Mouse (Mus musculus): ENCODE data around the gene Zfp846.
"Not testable (repeated sequence)": the region's sequence is repeated elsewhere in the genome, so short reads cannot be mapped to it uniquely, and the experiment has no call there.

Zfp846 gene

GRCm38 (mm10) chr9:20581175-20581634 is at the start of gene Zfp846:
Zfp846 (plus strand) TSS chr9:20581291.
- peak; percentile 93 to 95 for DNase-seq (ENCODE audit: low spot score in 2 of 2)

- DNase-seq (ENCODE audit: low spot score in 2 of 2), result no peak
These were observed 46.7 kb upstream of the Zfp846 start for GRCm38 (mm10) chr9:20534326-20534926.

- DNase-seq (ENCODE audit: low spot score in 2 of 2), result no peak
These were observed 44.5 kb upstream of the Zfp846 start for GRCm38 (mm10) chr9:20536598-20536997.

GRCm38 (mm10) chr9:20543496-20543895 is 37.6 kb upstream of the Zfp846 start:
- no peak for DNase-seq (ENCODE audit: low spot score in 2 of 2)

- peak; percentile 66 to 76 for DNase-seq (ENCODE audit: low spot score in 2 of 2)
These were observed 36.8 kb upstream of the Zfp846 start for GRCm38 (mm10) chr9:20544070-20544821.

GRCm38 (mm10) chr9:20545151-20545550 is 35.9 kb upstream of the Zfp846 start:
- DNase-seq (ENCODE audit: low spot score in 2 of 2), result no peak

GRCm38 (mm10) chr9:20551781-20552275 is 29.3 kb upstream of the Zfp846 start:
- no peak for DNase-seq (ENCODE audit: low spot score in 2 of 2)

GRCm38 (mm10) chr9:20552698-20553097 is 28.4 kb upstream of the Zfp846 start:
- no peak for DNase-seq (ENCODE audit: low spot score in 2 of 2)

GRCm38 (mm10) chr9:20562177-20562576 is 18.9 kb upstream of the Zfp846 start:
- no peak for DNase-seq (ENCODE audit: low spot score in 2 of 2)

- not testable (repeated sequence) for DNase-seq (ENCODE audit: low spot score in 2 of 2)
These were observed 15.6 kb upstream of the Zfp846 start for GRCm38 (mm10) chr9:20565326-20566030.

GRCm38 (mm10) chr9:20571060-20571459 is 10.0 kb upstream of the Zfp846 start:
- no peak for DNase-seq (ENCODE audit: low spot score in 2 of 2)

- DNase-seq (ENCODE audit: low spot score in 2 of 2), result no peak
These were observed 4.5 kb upstream of the Zfp846 start for GRCm38 (mm10) chr9:20576591-20576990.

GRCm38 (mm10) chr9:20601270-20601669 is 20.2 kb downstream of the Zfp846 start:
- no peak for DNase-seq (ENCODE audit: low spot score in 2 of 2)

GRCm38 (mm10) chr9:20606269-20606668 is 25.2 kb downstream of the Zfp846 start:
- no peak for DNase-seq (ENCODE audit: low spot score in 2 of 2)

- DNase-seq (ENCODE audit: low spot score in 2 of 2), result peak; percentile 87 to 90
These were observed 26.2 kb downstream of the Zfp846 start for GRCm38 (mm10) chr9:20607100-20607974.

- DNase-seq (ENCODE audit: low spot score in 2 of 2), result no peak
These were observed 28.9 kb downstream of the Zfp846 start for GRCm38 (mm10) chr9:20609831-20610464.

- no peak for DNase-seq (ENCODE audit: low spot score in 2 of 2)
These were observed 30.9 kb downstream of the Zfp846 start for GRCm38 (mm10) chr9:20611976-20612375.

- DNase-seq (ENCODE audit: low spot score in 2 of 2), result no peak
These were observed 35.6 kb downstream of the Zfp846 start for GRCm38 (mm10) chr9:20616685-20617084.

- no peak for DNase-seq (ENCODE audit: low spot score in 2 of 2)
These were observed 50.2 kb downstream of the Zfp846 start for GRCm38 (mm10) chr9:20631332-20631731.

- not testable (repeated sequence) for DNase-seq (ENCODE audit: low spot score in 2 of 2)
These were observed 54.6 kb downstream of the Zfp846 start for GRCm38 (mm10) chr9:20635676-20636075.

- DNase-seq (ENCODE audit: low spot score in 2 of 2), result peak in 1 of 2 experiments; percentile 49
These were observed 55.2 kb downstream of the Zfp846 start for GRCm38 (mm10) chr9:20636256-20636655.
